Mouse (Mus musculus): ENCODE measurements around the gene Wrnip1.
A peak's percentile ranks its signal among the peaks of the same experiment; 100 is the strongest.

Wrnip1 gene

DNA sequence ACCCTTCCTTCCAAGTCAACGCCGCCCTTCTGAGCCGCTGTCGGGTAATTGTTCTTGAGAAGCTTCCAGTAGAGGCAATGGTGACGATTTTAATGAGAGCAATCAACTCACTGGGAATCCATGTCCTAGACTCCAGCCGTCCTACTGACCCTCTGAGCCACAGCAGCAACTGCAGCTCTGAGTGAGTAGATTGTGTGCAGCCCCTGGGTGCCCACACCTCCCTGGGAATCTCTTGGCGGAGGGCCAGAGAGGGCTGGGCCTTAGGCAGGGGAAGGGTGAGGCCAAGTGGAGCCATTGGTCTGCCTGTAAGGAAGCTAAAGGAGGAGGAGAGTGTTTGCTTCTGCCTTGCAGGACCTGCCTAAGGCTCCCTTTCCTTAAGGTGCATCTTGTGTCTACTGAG, 5.0 kb downstream of the Wrnip1 start:
- DNase-seq (ENCODE audit: extremely low spot score, low spot score): no peak

- DNase-seq (ENCODE audit: extremely low spot score, low spot score): no peak
These were observed 5.8 kb downstream of the Wrnip1 start for GRCm38 (mm10) chr13:32807624-32808023.

DNA sequence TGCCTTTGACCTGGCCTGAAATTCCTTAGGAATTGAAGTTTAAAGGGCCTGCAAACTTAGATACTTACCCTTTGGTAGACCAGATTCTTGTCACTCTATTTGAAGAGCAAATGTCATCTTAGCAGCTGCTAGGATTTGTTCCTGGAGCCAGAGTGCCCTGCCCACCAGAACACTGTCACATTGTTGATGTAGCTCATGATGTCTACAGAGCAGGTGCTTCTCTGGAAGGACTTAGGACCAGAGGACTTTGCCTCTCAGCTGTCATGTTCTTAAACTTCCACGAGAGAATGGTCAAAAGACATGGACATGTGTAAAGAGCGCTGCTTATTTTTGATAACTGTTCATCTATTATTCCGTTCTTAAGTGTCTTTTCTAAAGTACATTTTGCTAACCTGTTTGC, 17.4 kb downstream of the Wrnip1 start:
- DNase-seq (ENCODE audit: extremely low spot score, low spot score): no peak

- DNase-seq (ENCODE audit: extremely low spot score, low spot score): no peak
These were observed 18.1 kb downstream of the Wrnip1 start for GRCm38 (mm10) chr13:32819926-32820325.

GRCm38 (mm10) chr13:32821671-32822070, 19.8 kb downstream of the Wrnip1 start:
- DNase-seq (ENCODE audit: extremely low spot score, low spot score): no peak

- no peak for DNase-seq (ENCODE audit: extremely low spot score, low spot score)
These were observed 21.3 kb downstream of the Wrnip1 start for GRCm38 (mm10) chr13:32823126-32823525.

DNA sequence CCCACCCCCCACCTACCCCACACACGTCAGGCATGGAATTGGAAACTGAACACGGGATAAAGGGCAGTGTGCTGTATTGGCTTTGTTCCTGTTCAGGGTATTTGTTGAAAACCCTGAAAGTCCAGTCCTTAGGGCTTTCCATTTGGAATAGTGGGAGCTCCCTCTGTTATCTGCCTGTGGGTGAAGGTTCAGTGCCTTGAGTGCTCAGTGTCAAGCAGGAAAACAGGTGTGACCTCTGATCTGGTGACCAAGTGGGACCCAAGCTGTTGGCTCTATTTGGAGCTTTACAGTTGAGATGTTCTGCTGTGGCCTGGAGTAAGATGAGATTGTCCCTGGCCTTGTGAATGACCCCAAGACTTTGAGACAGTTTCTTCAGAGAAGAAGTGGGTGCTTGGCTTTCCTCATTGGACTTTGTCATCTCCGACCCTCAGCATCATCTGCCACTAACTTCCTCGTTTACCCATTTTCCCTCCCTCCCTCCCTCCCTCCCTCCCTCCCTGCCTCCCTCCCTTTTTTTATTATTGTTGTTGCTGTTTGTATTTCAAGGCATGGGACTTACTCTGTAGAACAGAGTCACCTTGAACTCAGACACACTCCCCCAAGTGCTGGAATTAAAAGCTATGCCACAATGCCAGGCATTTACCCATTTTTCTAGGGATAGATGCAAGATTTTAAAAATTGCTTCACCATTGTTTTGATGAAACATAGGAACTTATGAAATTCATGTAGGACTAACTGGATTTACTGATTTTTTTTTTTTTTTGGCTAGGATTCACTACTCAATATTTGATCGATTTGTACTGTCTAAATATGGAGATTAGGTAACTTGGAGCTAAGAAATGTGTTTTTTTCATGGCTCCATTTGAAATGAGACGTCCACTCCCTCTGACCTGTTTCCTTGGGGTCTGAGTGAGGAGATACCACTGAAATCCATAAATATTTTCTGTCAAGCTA, 22.8 kb downstream of the Wrnip1 start:
- DNase-seq (ENCODE audit: extremely low spot score, low spot score): no peak

DNA sequence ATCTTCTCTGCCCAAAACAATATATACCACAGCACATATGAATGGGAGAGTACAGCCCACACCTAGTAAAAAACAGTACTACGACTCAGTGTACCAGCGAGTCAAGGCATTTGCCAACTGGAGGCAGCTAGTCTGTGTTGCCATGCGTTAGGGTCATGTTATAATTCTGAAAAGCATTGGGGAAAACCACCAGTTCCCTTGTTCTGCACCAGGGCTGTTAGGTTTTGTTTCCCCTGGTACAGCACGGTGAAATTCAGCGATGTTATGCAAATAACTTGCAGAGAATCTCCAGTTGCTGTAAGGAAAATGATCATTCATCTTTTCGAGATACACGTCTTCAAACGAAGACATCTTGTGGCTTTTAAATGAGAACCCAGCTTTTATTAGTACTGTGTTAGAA, 23.7 kb downstream of the Wrnip1 start:
- DNase-seq (ENCODE audit: extremely low spot score, low spot score): no peak

DNA sequence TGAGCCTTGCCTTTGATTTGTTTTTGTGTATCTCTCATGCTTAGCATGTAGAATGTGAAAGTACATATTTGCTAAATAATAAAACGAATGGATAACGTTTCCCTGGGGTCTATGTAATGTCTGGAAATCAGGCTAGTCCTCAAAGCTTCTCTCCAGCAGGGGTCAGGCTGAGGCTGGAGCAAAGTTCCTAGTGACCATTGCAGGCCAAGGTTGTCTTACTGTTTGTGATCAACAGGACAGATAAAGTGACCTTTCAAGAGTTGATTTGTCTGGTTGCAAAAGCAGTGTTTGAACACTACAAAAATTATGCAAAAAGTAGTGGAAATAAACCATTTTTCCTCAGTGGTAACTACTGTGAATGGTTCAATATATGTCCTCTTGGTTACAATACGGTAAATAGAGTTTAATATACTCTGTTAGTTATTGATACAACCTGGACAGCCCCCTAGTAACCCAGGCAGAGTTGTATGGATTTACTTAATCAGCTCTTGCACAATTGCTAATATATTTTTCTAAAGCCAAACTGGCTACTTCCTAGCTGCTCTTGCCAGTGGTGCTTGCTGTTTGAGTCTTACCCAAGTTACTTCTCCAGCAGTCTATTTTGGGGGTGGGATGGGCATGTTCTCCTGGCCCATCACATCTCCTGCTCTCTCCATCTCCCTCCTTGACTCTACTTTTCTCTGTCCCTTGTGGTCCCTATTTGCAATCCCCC, 25.4 kb downstream of the Wrnip1 start:
- DNase-seq (ENCODE audit: extremely low spot score, low spot score): no peak

- peak; percentile 57 for DNase-seq (ENCODE audit: extremely low spot score, low spot score)
These were observed 26.1 kb downstream of the Wrnip1 start for GRCm38 (mm10) chr13:32827951-32828350.

GRCm38 (mm10) chr13:32828886-32829285, 27.0 kb downstream of the Wrnip1 start:
- no peak for DNase-seq (ENCODE audit: extremely low spot score, low spot score)

- DNase-seq (ENCODE audit: extremely low spot score, low spot score): no peak
These were observed 29.9 kb downstream of the Wrnip1 start for GRCm38 (mm10) chr13:32831505-32832273.

- no peak for DNase-seq (ENCODE audit: extremely low spot score, low spot score)
These were observed 30.9 kb downstream of the Wrnip1 start for GRCm38 (mm10) chr13:32832776-32833175.

DNA sequence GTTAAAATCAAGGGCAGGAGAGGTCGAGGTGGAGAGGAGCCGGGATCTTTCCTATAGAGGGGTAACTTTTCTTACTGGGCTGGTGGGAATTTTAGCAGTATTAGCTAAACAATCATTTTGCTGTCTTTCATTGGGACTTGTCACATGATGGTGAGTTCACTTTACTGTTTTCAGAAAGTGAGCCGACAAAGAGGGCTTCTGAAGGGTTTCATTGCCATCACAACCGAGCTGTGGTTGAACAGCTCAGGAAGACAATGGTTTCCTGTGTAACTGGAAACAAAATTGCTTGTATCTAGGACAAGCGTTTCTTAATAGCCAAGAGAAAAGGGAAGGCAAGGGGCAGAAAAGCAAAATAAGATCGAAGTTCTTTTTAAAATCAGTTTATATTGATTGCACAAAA, 31.4 kb downstream of the Wrnip1 start:
- DNase-seq (ENCODE audit: extremely low spot score, low spot score): no peak

DNA sequence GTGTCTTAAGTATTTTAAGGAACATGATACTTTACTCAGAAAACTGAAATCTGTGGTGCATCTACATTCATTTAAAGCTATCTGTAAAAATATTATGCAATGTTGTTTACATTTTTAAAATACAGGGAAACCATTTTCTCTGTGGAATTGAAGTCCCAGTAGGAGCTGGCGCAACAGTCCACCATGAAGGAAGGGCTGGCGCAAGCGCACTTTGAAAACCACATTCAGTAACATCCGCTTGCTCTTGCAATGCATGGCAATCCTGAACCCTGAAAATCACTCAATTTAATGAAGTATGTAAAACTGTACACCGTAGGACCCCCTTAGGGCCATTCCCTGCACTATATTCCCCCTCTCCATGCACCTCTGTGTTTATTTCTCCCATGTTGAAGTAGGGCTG, 32.7 kb downstream of the Wrnip1 start:
- DNase-seq (ENCODE audit: extremely low spot score, low spot score): no peak

GRCm38 (mm10) chr13:32839314-32839713, 37.5 kb downstream of the Wrnip1 start:
- DNase-seq (ENCODE audit: extremely low spot score, low spot score): no peak

DNA sequence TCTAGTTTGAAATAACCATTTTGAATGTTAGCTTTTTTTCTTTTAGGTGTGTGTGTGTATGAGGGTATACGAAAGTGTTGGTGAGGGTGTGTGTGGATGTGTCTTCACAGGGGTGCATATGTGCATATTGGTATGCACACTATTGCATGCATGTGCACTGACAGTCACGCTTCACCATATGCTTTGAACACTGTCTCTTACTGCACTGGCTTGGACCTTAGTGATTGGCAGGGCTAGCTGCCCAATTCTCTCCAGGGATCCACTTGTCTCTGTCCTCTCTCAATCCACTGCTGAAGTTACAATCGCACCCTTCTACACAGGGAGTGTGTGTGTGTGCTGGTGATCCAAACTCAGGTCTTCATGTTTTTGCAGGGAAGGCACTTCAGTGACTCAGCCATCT, 39.5 kb downstream of the Wrnip1 start:
- no peak for DNase-seq (ENCODE audit: extremely low spot score, low spot score)

- no peak for DNase-seq (ENCODE audit: extremely low spot score, low spot score)
These were observed 44.4 kb downstream of the Wrnip1 start for GRCm38 (mm10) chr13:32846221-32846620.

- no peak for DNase-seq (ENCODE audit: extremely low spot score, low spot score)
These were observed 47.3 kb downstream of the Wrnip1 start for GRCm38 (mm10) chr13:32849092-32849491.

DNA sequence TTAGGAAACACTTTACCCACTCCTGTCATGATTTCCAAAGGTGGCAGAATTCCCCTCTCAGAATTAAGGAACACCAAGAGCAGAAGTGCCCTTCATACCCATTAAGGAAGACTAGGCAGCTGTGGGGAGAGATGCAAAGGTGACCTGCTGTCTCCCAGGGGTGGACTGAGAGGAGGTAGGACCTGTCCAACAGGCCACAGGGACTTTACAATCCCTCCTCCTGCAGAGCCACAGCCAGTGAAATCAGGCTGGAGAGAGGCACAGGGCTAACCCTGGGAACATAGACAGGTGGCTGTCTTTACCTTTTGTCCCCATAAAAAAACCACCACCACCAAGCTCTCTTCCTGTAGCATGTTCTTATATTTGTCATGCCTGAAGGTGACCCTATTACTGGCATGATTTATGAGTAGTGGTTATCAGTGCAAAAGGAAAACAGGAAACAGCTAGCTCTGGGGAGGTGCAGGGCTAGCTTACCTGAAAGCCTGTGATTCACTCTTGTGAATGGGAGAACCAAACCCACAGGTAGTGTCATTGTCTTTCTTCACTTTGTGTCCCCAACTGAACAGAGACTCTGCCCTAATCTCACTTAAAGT, 47.8 kb downstream of the Wrnip1 start:
- no peak for DNase-seq (ENCODE audit: extremely low spot score, low spot score)

DNA sequence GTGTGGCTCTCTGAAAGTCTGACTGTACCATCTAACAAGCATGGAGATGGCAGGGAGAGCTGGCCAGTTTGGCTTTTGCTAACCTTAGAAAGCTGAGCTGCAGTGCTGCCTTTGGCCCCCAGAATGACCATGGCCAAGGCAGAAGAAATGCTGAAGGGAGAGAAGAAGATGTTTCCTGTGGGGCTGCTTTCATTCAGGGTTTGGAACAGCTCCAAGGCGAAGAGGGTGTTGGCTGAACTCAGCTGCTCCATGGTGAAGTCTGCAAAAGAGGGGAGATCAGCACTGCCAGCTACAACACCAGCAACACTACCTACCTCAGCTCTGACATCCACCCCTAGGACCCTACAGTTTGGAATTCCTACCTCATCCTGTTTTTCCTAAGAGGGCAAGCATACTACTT, 48.3 kb downstream of the Wrnip1 start:
- DNase-seq (ENCODE audit: extremely low spot score, low spot score): no peak

All from neural tube, embryonic 10.5 days (tissue).